Mouse (Mus musculus): ENCODE measurements around the gene Ccdc78. TPM values are rescaled to one million over a fixed set of nuclear protein-coding genes. Genes with fewer than 3 reads are reported as not detected.

Ccdc78 gene
- total RNA-seq, 1 experiment, result 0.22 TPM

GRCm38 (mm10) chr17:25839455-25840235 lies 53.3 kb downstream of the Ccdc78 start:
- Histone ChIP-seq H3K4me3 (ENCODE audit: insufficient read depth in 1 of 2, low read depth in 1 of 2, low read length in 2 of 2, poor library complexity in 1 of 2, severe bottlenecking in 1 of 2) (no peak overlapping the region), H3K9me3 (ENCODE audit: control insufficient read depth, insufficient read depth, low read depth, low read length) (no peaks in the 10 kb centered on the region), H3K27ac (ENCODE audit: insufficient read depth, low read depth, low read length, poor library complexity, severe bottlenecking) (no peak overlapping the region), H3K9ac (ENCODE audit: insufficient read depth, low read depth, low read length, poor library complexity, severe bottlenecking) (no peak overlapping the region), H3K36me3 (ENCODE audit: control insufficient read depth, insufficient read depth, low read length, poor library complexity, severe bottlenecking) (peaks cover 55% of the 10 kb centered on the region), H3K4me1 (ENCODE audit: control insufficient read depth in 2 of 2, insufficient read depth in 2 of 2, low read length in 2 of 2, poor library complexity in 1 of 2) (peaks cover 1 to 23% of the 10 kb centered on the region in 2 experiments; a peak in 1 of 4 replicates)
- no peak for DNase-seq (ENCODE audit: low read depth, low spot score)
- TF ChIP-seq ZC3H11A (IDR thresholded peaks at IDR 0.05; ENCODE audit: borderline replicate concordance, low read depth, low read length) (no peak), ZNF384 (IDR thresholded peaks at IDR 0.05; ENCODE audit: low read depth, low read length) (no peak), CHD2 (IDR thresholded peaks at IDR 0.05; ENCODE audit: low read depth, low read length) (no peak), MAFK (IDR thresholded peaks at IDR 0.05; ENCODE audit: insufficient read depth, low read depth, low read length) (no peak), HCFC1 (IDR thresholded peaks at IDR 0.05; ENCODE audit: borderline replicate concordance, insufficient read depth, low read length) (no peak)
- in situ Hi-C loops (cut with MboI; ENCODE audit: low sequenced_read_pairs in 2 of 2, unreplicated experiment in 2 of 2), result no loop called here

Other genes starting within 250 kb of the Ccdc78 start
- 0.40 and 0.42 TPM in 2 replicates for gene Sox8, start 215.9 kb upstream of the Ccdc78 start, total RNA-seq (2012; rRNA removed)
- gene Lmf1, start 207.5 kb upstream of the Ccdc78 start, total RNA-seq (2012; rRNA removed), result 16.6 and 33.6 TPM in 2 replicates
- 9.9 and 14.5 TPM in 2 replicates for gene Gng13, start 69.4 kb upstream of the Ccdc78 start, total RNA-seq (2012; rRNA removed)
- 102 and 151 TPM in 2 replicates for gene Chtf18, start 59.2 kb upstream of the Ccdc78 start, total RNA-seq (2012; rRNA removed)
- gene Rpusd1, start 58.9 kb upstream of the Ccdc78 start, total RNA-seq (2012; rRNA removed), result 7.6 and 8.7 TPM in 2 replicates
- gene Mslnl, start 50.5 kb upstream of the Ccdc78 start, total RNA-seq (2012; rRNA removed), result 0.27 and 0.58 TPM in 2 replicates
- gene Msln, start 32.2 kb upstream of the Ccdc78 start, total RNA-seq (2012; rRNA removed), result 7.5 and 16.0 TPM in 2 replicates
- 27.0 and 32.7 TPM in 2 replicates for gene Narfl, start 12.8 kb upstream of the Ccdc78 start, total RNA-seq (2012; rRNA removed)
- 14.5 and 29.5 TPM in 2 replicates for gene Haghl, start 907 bp upstream of the Ccdc78 start, total RNA-seq (2012; rRNA removed)
- 32.8 and 60.6 TPM in 2 replicates for gene Fam173a, start 6.3 kb downstream of the Ccdc78 start, total RNA-seq (2012; rRNA removed)
- not detected in 2 replicates for gene AC134908.4, start 9.1 kb downstream of the Ccdc78 start, total RNA-seq (2012; rRNA removed)
- 46.1 and 62.7 TPM in 2 replicates for gene Metrn, start 10.6 kb downstream of the Ccdc78 start, total RNA-seq (2012; rRNA removed)
- 1.7 TPM in 2 replicates for gene Fbxl16, start 22.5 kb downstream of the Ccdc78 start, total RNA-seq (2012; rRNA removed)
- gene Wdr24, start 37.0 kb downstream of the Ccdc78 start, total RNA-seq (2012; rRNA removed), result 28.6 and 43.4 TPM in 2 replicates
- gene Jmjd8, start 42.3 kb downstream of the Ccdc78 start, total RNA-seq (2012; rRNA removed), result 25.1 and 46.4 TPM in 2 replicates
- 161 and 176 TPM in 2 replicates for gene Stub1, start 46.8 kb downstream of the Ccdc78 start, total RNA-seq (2012; rRNA removed)
- 1.1 and 2.6 TPM in 2 replicates for gene Rhbdl1, start 50.7 kb downstream of the Ccdc78 start, total RNA-seq (2012; rRNA removed)
- gene Gm20683, start 55.2 kb downstream of the Ccdc78 start, total RNA-seq (2012; rRNA removed), result 2.0 and 2.7 TPM in 2 replicates
- 36.8 and 52.6 TPM in 2 replicates for gene Rhot2, start 58.3 kb downstream of the Ccdc78 start, total RNA-seq (2012; rRNA removed)
- 24.7 and 50.5 TPM in 2 replicates for gene Wdr90, start 74.9 kb downstream of the Ccdc78 start, total RNA-seq (2012; rRNA removed)
- gene Mcrip2, start 82.2 kb downstream of the Ccdc78 start, total RNA-seq (2012; rRNA removed), result 12.3 and 12.6 TPM in 2 replicates
- 26.5 and 26.6 TPM in 2 replicates for gene Mettl26, start 88.5 kb downstream of the Ccdc78 start, total RNA-seq (2012; rRNA removed)
- gene Wfikkn1, start 94.3 kb downstream of the Ccdc78 start, total RNA-seq (2012; rRNA removed), result 3.3 TPM in 2 replicates
- 14.6 and 15.7 TPM in 2 replicates for gene Rab40c, start 133.1 kb downstream of the Ccdc78 start, total RNA-seq (2012; rRNA removed)
- 44.4 and 56.9 TPM in 2 replicates for gene Pigq, start 158.4 kb downstream of the Ccdc78 start, total RNA-seq (2012; rRNA removed)
- gene Nhlrc4, start 158.4 kb downstream of the Ccdc78 start, total RNA-seq (2012; rRNA removed), result 0.16 and 0.18 TPM in 2 replicates
- gene A930017K11Rik, start 166.0 kb downstream of the Ccdc78 start, total RNA-seq (2012; rRNA removed), result not detected in 2 replicates
- gene Capn15, start 199.2 kb downstream of the Ccdc78 start, total RNA-seq (2012; rRNA removed), result 18.0 and 19.0 TPM in 2 replicates

Data from ES-E14 (cell line).